Mouse (Mus musculus) kidney, postnatal 4 days (tissue): Measurements from ENCODE around the gene Serpinb9f.
"Not testable (repeated sequence)": the region's sequence is repeated elsewhere in the genome, so short reads cannot be mapped to it uniquely, and the experiment has no call there.

ENCODE experiments used
- DNase-seq, 2 experiments: peaks; one replicate each; pipeline ENCODE4 v3.0.0; 2021; ENCODE audit warnings: mixed read lengths in 2 of 2

Serpinb9f gene

GRCm38 (mm10) chr13:33323777-33324176 lies at the start of gene Serpinb9f:
Gene Serpinb9f (plus strand): TSS chr13:33324077.
- not testable (repeated sequence) for DNase-seq

DNA sequence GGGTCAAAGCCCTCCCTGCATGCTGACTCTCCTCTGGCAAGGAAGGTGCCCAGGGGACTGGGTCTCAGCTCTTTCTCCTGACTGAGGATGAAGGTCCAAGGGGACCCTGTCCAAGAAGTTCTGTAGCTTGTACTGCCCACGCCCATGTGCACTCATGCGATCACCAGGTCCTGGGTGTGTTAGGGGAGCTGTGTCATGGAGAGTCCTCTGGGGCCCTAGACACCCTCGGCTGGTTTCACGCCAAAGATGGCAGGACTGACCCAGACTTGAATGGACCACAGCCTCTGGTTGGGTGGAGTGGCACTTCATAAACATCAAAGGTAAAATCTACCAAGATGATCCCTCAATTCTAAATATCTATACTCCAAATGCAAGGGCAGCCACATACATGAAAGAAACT lies 15.2 kb upstream of the Serpinb9f start:
- DNase-seq = not testable (repeated sequence)

DNA sequence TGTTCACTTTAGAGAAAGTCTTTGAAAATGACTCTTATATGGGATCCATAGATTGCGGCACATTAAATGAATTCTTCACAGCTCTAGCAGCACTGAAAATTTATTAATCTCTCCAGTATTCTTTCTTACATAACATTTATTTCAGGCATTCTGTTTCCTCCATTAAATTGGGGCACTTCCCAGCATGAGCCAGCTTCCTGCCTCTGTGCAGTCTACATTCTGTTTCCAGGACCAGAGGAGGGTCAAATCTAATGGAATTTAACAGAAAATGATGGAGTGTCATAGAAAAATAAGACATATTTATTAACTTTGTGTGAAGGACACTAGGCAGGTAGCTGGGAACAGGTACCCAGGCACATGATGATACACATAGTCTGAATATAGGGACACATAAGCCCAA lies 32.8 kb downstream of the Serpinb9f start:
- not testable (repeated sequence) for DNase-seq
